Mouse (Mus musculus): ENCODE data around the gene Ube2l6. TPM values are rescaled to one million over a fixed set of nuclear protein-coding genes. Genes with fewer than 3 reads are reported as not detected.

The Ube2l6 gene
- polyA plus RNA-seq, 1 experiment from 2014 or later: 83.7 TPM

DNA sequence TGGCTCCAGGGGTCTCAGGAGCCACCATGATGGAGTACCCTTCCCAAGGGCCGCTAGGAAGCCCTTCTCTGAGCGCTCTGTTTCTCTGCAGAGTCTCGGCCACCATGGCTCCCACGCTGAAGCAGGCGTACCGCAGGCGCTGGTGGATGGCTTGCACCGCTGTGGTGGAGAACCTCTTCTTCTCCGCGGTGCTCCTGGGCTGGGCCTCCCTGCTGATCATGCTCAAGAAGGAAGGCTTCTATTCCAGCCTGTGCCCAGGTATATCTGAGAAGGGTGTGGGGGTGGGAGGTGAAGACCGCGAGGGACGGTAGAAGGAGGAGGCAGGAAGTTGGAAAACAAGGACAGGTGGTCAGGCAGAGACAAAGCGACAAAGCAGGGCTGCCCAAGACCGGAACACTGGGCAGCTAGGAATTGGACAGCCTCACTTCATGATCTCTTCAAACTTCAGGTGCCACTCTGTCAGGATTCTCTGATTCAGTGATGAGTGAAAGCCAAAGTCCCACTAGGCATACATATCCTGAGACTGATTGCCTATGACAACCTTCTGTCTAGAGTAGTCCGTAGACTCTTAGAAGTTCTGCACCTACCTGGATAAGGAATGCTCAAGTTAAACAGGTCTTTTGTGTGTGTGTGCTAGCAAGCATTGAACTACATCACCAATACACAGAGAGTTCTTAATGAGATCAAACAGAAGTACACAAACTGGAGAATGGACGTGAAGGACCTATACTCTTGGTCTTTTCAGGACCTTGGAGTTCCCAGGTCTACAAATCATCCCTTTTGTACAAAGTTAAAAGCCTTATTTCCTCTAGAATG lies 42.3 kb downstream of the Ube2l6 start:
- Histone ChIP-seq H3K4me2 (replicated peaks; ENCODE audit: low read depth, low read length) (peak overlapping the region; percentile 80), H3K27me3 (replicated peaks; ENCODE audit: insufficient read depth, low read length) (0 out of 2 replicates have a peak, but pooled peaks cover 3% of the 10 kb centered on the region), H3K4me1 (ENCODE audit: insufficient read depth, low read depth, low read length) (peaks cover 7% of the 10 kb centered on the region; the same call in 1 of the 2 replicates), H3K4me3 (ENCODE audit: low read depth, low read length) (peak overlapping the region; percentile 58), H3K36me3 (ENCODE audit: insufficient read depth, low read length) (no peaks in the 10 kb centered on the region), H3K9me3 (ENCODE audit: low read length) (no peaks in the 10 kb centered on the region), H3K9ac (replicated peaks; ENCODE audit: low read depth) (peak overlapping the region; percentile 71), H3K27ac (ENCODE audit: low read length) (0 out of 2 replicates have a peak overlapping the region, but pooled peaks have one; percentile 74)
- no peak for TF ChIP-seq EP300 (IDR thresholded peaks at IDR 0.05)
- no peak for TF ChIP-seq CTCF (IDR thresholded peaks at IDR 0.05)
- 7% methylated on average over 17 of the region's 17 CpGs for WGBS
- peak; percentile 4; the same call in 1 of the 2 replicates for ATAC-seq
- no peak for DNase-seq (ENCODE audit: low spot score)

DNA sequence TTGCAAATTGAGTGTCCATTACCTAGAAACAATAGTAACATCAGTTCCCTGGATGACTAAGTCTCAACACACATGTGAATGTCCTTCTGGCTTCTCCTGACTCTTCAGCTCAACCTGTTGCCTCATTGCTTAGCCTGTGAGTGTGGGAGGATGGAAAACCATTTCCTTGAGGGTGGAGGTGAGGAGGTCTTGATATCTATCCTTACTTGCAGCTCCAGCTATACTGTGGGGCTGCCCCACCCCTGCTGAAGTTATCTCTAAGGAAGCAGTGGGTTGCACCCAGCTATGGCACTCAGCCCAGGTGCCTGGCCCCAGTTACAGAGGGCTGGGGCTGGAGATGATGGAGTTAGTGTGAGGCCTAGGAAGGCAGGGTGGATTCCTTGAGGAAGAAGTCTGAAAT lies 43.3 kb downstream of the Ube2l6 start:
- TF ChIP-seq EP300 (IDR thresholded peaks at IDR 0.05) (no peak), CTCF (IDR thresholded peaks at IDR 0.05) (no peak)
- Histone ChIP-seq H3K4me3 (ENCODE audit: low read depth, low read length) (no peak overlapping the region), H3K27ac (ENCODE audit: low read length) (no peak overlapping the region), H3K4me2 (replicated peaks; ENCODE audit: low read depth, low read length) (no peak overlapping the region), H3K9me3 (ENCODE audit: low read length) (no peaks in the 10 kb centered on the region), H3K4me1 (ENCODE audit: insufficient read depth, low read depth, low read length) (peaks cover 7% of the 10 kb centered on the region; the same call in 1 of the 2 replicates), H3K36me3 (ENCODE audit: insufficient read depth, low read length) (no peaks in the 10 kb centered on the region), H3K27me3 (replicated peaks; ENCODE audit: insufficient read depth, low read length) (0 out of 2 replicates have a peak, but pooled peaks cover 3% of the 10 kb centered on the region), H3K9ac (replicated peaks; ENCODE audit: low read depth) (no peak overlapping the region)
- ATAC-seq: no peak
- DNase-seq (ENCODE audit: low spot score): no peak

GRCm38 (mm10) chr2:84843654-84844053 lies 45.0 kb downstream of the Ube2l6 start:
- TF ChIP-seq EP300 (IDR thresholded peaks at IDR 0.05) (no peak), CTCF (IDR thresholded peaks at IDR 0.05) (no peak)
- ATAC-seq (no peak), DNase-seq (ENCODE audit: low spot score) (no peak)
- Histone ChIP-seq H3K27ac (ENCODE audit: low read length) (no peak overlapping the region), H3K4me2 (replicated peaks; ENCODE audit: low read depth, low read length) (no peak overlapping the region), H3K36me3 (ENCODE audit: insufficient read depth, low read length) (no peaks in the 10 kb centered on the region), H3K4me1 (ENCODE audit: insufficient read depth, low read depth, low read length) (peaks cover 7% of the 10 kb centered on the region; the same call in 1 of the 2 replicates), H3K9me3 (ENCODE audit: low read length) (no peaks in the 10 kb centered on the region), H3K27me3 (replicated peaks; ENCODE audit: insufficient read depth, low read length) (0 out of 2 replicates have a peak, but pooled peaks cover 3% of the 10 kb centered on the region), H3K9ac (replicated peaks; ENCODE audit: low read depth) (no peak overlapping the region), H3K4me3 (ENCODE audit: low read depth, low read length) (no peak overlapping the region)
- WGBS: 55% methylated on average over 6 of the region's 6 CpGs

DNA sequence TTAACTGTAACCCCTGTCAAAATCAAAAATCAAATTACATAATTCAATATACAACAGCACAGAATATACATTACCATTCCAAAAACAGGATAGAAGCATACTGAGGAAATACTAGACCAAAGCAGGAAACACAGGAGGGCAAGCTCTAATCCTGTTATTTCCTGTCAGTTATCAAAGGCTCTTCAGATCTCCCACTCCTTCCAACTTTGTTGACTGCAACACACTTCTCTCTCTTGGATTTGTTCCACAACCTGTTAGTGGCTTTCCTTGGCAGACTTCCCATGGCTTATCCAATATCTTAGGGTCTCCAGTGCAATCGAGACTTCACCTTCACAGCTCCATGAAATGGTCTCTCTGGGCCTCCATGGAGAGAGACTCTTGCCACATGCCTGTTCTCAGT lies 46.6 kb downstream of the Ube2l6 start:
- Histone ChIP-seq H3K4me1 (ENCODE audit: insufficient read depth, low read depth, low read length) (peaks cover 3% of the 10 kb centered on the region; the same call in 1 of the 2 replicates), H3K27ac (ENCODE audit: low read length) (no peak overlapping the region), H3K9me3 (ENCODE audit: low read length) (no peaks in the 10 kb centered on the region), H3K4me2 (replicated peaks; ENCODE audit: low read depth, low read length) (no peak overlapping the region), H3K9ac (replicated peaks; ENCODE audit: low read depth) (no peak overlapping the region), H3K4me3 (ENCODE audit: low read depth, low read length) (no peak overlapping the region), H3K27me3 (replicated peaks; ENCODE audit: insufficient read depth, low read length) (no peaks in the 10 kb centered on the region), H3K36me3 (ENCODE audit: insufficient read depth, low read length) (no peaks in the 10 kb centered on the region)
- TF ChIP-seq EP300 (IDR thresholded peaks at IDR 0.05) (no peak), CTCF (IDR thresholded peaks at IDR 0.05) (no peak)
- no peak for DNase-seq (ENCODE audit: low spot score)
- ATAC-seq: no peak
- 33% methylated on average over 1 of the region's 1 CpGs for WGBS

DNA sequence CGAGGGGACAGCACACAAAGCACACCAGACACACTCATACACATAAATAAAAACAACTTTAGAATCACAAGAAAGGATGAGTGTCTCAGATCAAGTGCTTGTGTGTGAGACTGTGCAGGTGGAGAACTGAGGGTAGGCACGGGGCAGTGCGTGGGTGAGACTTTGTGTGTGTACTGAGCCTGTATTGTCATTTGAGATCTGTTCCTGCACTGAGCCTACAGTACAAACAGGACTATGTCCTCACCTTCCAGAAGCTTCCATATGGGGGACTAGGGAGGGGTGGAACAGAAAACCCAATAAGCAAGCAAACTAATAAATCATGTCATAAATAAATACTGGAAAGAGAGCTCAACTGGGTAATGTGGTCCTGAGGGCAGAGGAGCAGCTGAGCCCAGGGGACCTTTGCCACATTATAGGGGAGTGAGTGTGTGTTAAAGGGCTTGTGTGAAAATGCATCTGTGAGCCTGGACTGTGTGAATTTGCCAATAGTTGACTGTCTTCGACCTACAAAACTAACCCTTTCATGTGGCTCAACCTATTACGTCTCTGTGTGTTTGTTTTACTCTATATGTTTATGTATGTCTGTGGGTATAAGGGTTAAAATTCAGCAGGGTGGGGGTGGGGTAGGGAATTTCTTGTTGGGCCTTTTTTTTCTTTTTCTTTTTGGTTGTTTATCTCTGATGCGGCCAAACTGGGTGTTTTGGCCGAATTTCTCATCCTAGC lies 51.9 kb downstream of the Ube2l6 start:
- Histone ChIP-seq H3K9ac (replicated peaks; ENCODE audit: low read depth) (no peak overlapping the region), H3K4me2 (replicated peaks; ENCODE audit: low read depth, low read length) (peak overlapping the region; percentile 38), H3K27ac (ENCODE audit: low read length) (peak overlapping the region; percentile 74), H3K27me3 (replicated peaks; ENCODE audit: insufficient read depth, low read length) (no peaks in the 10 kb centered on the region), H3K4me1 (ENCODE audit: insufficient read depth, low read depth, low read length) (peaks cover 3% of the 10 kb centered on the region; the same call in 1 of the 2 replicates), H3K9me3 (ENCODE audit: low read length) (no peaks in the 10 kb centered on the region), H3K4me3 (ENCODE audit: low read depth, low read length) (no peak overlapping the region), H3K36me3 (ENCODE audit: insufficient read depth, low read length) (no peaks in the 10 kb centered on the region)
- 43% methylated on average over 7 of the region's 7 CpGs for WGBS
- TF ChIP-seq EP300 (IDR thresholded peaks at IDR 0.05) (peak; percentile 85), CTCF (IDR thresholded peaks at IDR 0.05) (no peak)
- DNase-seq (ENCODE audit: low spot score) (no peak), ATAC-seq (peak; percentile 72)

Measured in lung, postnatal 0 days (tissue).